Mouse (Mus musculus) inflammation-experienced regulatory T-cells, adult 6 months (primary cell): ENCODE measurements around the gene She. TPM values are rescaled to one million over a fixed set of nuclear protein-coding genes. Genes with fewer than 3 reads are reported as not detected.
"Not testable (repeated sequence)": the region's sequence is repeated elsewhere in the genome, so short reads cannot be mapped to it uniquely, and the experiment has no call there.

Experiments used
- ATAC-seq: one replicate; pipeline ENCODE4 v1.8.0; 2017
- polyA plus RNA-seq, 3 experiments: library from polyadenylated mRNA; unstranded; fragments of 100-300 nt; shearing (Covaris generic); gene quantifications; one replicate each; pipeline ENCODE4 v1.2.1; 2017

The She gene
- polyA plus RNA-seq, 3 experiments from 2014 or later, result 3.3 to 10.1 (median 9.1) TPM

DNA sequence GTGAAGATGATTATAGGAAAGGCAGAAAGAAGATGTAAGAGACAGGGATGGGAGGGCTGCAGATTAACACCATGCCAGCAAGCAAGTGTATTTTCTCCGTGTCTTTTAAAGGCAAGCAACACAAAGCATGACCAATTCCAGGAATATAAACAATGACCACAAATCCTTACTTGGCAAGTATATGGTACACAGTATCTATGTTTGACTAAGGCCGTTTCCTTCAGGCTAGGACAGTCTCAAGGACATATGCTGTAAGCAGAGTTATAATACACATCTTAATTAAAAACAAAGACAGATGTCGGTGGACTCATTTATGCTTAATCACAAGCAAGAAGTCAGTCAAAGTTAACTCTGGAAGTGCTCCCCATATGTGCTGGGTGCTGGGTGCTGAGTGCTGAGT lies 12.6 kb upstream of the She start:
- no peak for ATAC-seq

DNA sequence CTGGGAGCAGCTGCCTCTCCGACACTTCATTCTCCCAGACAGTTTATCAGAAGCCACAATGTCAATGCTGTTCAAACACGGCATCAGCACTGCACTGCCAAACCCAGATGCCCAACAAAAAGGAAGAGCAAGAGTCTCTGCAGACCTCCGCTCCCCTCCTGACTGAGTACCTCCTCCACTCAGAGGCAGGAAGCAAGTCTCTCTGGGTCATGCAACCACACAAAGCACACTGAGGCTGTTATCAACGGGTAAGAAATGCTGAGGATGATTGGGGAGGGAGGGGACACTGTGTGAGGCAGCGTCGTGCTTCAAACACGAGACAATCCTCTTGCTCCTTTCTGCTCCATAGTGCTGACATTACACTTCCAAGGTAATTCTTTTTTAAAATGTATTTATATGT lies 11.3 kb upstream of the She start:
- ATAC-seq, result peak; percentile 78

DNA sequence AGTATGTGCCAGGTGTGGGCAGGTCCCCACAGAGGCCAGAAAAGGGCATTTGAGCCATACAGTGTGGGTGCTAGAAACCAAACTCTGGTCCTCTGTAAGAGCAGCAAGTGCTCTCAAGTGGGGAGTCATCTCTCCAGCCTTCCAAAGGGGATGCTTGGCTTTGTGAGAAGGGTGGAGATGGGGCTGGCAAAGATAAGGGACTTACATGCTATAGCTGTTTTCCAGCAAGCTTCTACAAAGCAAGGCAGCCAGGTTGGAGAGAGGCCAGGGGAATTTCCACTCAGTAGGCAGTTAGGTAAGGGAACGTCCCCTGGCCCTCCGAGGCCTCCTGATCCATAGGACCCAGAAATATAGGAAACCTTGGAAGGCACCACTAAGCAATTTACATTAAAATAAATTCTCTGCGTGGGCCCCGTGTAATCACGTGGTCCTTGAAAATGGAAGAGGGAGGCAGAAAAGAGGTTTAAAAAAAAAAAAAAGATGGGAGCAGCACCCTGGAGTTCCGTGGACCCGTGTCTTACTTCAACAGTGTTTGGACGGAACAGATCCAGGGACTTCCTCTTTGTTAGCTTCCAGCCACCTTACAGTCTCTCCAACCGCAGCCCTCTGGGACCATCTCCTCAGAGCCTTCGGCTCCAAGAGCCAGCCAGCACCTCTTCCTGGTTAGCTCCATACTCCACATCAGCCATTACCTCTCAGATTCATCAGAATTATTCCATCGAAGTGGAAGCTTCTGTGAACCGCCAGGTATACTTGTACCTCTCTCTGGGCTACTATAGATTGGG lies 10.7 kb upstream of the She start:
- ATAC-seq, result no peak

DNA sequence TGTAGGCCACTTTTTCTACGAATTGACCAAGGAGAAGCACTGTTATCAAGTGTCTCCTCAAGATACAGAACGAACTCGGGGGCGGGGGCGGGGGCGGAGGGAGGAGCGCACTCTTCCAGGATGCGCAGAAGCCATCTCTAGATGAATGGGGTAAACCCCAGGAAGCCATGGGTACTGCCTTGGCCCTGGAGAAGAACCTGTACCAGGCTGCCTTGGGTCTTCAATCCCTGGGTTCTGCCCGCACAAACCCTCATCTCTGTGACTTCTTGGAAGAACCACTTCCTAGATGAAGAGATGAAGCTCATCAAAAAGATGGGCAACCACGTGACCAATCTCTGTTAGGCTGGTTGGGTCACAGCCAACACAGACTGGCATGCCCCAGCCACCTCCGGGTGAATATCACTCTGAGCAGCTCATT lies 10.1 kb upstream of the She start:
- peak; percentile 65 for ATAC-seq

DNA sequence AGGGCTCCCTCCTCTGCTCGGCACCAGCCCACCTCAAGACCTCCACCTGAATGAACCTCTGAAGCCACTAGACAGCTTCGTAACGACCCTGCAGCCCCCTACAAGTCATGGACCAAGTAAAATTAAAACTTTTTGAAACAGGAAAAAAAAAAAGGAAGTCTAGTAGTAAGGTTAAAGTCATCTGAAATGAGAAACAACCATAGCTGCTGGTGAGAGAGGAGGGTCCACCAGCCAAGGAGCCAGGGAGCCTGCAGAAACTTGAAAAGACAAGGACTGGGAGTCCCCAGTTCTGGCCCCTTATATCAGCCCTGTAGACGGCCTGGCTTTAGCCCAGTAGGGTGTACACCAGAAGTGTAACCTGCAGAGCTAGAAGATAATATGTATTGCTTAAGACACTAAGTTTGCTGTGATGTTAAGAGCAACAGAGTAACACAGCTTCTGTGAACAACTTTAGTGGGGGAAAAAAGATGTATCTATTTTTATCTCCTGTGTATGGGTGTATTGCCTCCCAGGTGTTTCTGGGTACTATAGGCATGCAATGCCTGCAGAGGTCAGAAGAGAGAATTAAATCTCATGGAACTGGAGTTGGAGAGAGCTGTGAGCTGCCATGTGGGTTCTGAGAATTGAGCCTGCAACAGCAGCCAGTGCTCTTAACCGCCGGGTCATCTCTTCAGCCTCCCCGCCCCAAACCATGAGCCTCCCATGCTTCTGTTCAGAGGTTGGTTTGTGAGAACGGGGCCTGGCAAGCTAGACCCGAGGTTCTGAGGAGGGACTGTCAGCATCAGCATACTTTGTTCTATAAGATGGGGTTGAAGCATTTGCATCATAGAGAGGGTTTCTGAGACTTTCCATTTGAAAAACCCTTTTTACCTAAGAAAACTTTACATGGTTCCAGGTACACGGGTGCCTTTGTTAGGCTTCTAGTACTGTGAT lies 9.4 kb upstream of the She start:
- no peak for ATAC-seq

DNA sequence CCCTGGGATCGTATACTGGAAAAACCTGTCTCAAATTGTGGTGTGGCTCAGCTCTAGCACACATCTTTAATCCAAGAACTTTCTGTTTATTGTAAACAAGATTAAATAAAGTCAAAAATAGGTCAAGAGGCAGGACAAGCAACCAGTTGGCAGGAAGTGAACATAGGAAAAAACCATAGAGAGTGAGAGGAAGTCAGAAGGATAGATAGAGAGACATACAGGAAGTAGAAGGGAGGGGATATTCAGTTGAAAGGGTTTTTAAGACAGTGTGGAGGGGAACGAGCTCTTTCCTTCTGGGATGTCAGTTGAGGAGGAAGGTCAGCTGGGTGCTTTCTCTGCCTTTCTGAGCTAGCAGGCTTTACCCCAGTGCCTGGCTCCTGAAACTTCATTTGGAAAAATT lies 7.6 kb upstream of the She start:
- ATAC-seq, result peak; percentile 36

DNA sequence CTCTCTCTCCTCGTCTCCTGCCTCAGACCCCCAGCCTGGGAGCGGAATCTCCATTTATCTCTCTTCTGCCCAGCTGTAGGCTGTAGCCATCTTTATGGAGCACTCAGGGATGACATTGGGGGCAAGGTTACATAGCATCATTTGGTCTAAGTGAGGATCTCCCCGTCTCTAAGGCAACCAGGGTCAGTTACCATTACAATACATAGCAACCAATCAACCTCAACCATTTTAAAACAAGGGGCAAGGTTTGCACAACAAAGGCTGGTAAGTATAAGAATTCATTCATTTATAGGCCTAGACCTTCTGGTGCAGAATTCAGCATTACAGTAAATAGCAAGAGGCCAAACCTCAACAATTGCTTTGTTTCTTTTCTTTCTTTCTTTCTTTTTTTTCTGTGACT lies 4.9 kb upstream of the She start:
- no peak for ATAC-seq

DNA sequence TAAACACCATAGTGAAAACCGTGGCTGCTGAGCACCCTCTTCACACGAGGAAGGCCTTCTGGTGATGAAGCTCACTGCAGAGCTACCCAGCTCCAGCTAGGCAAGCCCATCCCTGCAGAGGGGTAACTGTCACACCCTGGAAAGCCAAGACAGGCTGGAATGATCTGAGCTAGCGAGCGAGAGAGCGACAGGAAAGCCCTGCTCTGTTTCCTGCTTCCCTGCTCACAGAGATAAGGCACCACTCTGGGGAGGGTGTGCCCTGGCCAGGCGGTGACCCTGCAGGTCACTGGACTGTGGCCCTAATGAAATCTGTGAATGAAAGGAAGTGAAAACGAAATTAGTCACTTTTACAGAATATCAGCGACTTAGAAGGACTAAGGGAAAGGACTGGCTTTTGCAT lies 4.2 kb downstream of the She start:
- no peak for ATAC-seq

DNA sequence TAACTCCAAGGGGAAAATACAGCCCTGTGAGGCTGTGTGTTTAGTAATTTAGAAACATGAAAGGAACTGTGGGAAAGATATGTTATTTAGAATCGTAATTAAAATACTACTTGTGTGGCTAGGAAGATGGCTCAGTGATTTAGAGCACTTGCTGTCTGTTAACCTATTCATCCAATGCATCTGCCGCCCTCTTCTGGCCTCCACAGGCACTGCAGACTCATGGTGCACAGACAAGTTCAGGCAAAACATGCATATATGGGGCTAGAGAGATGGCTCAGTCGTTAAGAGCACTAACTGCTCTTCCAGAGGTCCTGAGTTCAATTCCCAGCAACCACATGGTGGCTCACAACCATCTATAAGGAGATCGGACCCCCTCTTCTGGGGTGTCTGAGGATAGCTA lies 11.1 kb downstream of the She start:
- no peak for ATAC-seq

DNA sequence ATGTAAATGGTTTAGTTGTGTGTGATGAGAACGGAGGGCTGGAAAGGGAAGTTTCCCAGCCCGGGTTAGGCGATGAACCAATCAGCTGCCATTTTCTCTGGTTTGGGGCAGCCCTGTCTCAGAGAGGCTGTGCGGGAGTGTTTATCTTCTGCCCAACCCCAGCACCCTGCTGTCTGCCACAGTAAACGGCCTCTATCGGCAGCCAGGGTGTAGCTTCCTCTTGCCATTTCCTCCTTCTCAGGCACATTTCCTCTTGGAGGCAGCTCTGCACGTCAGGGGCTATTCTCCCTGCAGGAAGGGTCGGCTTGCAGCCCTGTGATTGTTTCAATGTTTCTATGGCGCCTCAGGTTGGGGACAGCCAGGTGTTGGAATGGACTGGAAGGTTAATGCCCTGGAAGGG lies 12.0 kb downstream of the She start:
- peak; percentile 58 for ATAC-seq

DNA sequence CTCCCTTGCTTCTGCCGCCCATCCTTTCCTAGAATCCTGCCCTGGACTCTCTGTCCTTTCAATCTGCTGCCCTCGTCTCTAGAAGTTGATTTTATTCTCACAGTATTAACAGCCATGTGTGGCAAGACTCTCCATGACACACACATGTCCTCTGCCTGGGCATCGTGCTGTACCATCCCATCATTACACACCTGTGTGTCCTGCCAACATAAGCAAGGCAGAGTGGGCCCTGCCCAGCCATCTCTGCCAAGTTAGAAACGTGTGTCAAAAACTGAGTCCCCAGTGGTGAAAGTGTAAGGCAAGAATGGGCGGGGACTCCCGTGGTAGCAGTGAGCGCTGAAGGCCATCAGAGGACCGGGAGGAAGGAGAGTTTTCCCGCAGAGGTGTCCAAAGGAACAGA lies 14.6 kb downstream of the She start:
- ATAC-seq, result no peak

DNA sequence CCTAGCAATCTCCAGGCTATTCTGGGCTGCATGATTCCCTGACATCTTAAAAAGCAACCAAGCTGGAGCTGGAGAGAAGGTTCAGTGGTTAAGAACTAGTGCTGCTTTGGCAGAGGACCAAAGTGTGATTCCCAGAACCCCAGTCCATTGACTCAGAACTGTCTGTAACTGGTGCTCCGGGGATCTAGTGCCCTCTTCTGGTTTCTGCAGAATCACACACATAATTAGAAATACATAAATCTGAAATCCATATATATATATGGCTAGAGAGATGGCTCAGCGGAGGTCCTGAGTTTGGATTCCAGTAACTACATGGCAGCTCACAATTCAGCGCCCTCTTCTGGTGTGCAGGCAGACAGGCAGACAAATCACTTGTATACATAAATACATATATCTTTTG lies 16.0 kb downstream of the She start:
- ATAC-seq, result no peak

DNA sequence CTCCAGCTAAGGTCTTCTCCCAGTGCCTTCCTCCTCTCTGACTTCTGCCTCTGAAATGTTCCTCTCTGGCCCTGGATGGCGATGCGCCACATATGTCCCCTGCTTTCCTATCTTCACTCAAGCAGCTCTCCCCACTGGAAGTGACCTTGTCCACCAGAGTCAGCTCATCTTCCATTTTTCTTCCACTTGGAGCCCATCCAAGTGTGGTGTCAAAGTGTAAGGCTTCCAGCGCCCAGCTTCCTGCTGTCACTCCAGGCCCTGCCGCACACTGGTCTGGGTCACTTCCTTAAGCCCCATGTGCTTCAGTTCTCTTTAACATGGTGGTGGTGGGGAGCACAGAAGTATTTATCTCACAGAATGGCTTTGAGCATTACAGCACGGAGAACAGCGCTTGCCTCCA lies 16.4 kb downstream of the She start:
- no peak for ATAC-seq

DNA sequence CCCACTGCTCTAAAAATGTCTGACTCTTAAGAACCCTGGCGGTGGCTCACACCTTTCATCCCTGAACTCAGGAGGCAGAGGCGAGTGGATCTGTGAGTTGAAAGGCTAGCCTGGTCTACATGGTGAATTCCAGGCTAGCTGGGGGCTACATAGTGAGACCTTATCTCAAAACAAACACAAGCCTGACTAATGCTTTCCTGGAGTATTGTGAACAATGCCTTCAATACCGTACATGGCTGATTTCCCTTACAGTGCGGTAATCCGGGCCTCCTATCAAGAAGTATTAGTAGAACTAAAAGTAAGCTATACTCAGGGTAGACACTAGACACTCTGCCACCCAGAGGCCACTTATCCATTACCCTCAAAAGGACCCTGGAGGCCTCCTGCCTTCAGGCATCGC lies 16.9 kb downstream of the She start:
- no peak for ATAC-seq

DNA sequence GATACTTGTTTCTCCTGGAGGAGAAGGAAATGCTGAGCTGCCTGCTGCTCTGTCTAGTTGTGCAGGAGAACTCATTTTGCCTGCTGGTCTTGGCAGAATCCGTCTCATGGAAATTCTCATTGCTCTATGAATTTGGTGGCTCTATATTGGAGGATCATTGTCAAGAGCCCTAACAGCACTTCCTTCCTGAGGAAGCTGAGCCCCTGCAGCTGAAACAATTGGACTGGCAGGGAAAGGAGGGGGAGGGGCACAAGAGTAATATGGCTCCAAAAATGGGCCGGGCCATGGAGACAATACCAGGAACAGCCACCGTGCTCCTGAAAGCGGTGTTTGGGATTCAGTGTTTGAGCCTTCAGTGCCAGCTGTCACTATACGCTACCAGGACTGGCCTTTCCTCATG lies 22.6 kb downstream of the She start:
- ATAC-seq, result no peak

DNA sequence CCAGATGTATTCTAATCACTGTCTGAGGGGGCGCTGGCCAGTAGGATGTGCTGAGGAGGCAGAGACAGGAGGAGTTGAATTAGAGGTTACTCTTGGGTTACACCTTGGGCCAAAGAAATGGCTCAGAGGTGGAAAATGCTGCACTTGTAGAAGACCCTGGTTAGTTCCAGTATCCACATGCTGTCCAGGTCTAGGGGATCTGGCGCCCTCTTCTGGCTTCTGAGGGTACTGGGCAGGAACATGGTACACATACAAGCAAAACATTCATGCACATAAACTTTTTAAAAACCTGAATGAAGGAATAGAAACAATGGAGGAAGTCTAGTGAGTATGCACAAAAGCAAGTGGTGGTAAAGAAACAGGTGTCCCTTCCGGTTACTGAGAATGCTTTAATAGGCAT lies 26.2 kb downstream of the She start:
- ATAC-seq, result no peak

DNA sequence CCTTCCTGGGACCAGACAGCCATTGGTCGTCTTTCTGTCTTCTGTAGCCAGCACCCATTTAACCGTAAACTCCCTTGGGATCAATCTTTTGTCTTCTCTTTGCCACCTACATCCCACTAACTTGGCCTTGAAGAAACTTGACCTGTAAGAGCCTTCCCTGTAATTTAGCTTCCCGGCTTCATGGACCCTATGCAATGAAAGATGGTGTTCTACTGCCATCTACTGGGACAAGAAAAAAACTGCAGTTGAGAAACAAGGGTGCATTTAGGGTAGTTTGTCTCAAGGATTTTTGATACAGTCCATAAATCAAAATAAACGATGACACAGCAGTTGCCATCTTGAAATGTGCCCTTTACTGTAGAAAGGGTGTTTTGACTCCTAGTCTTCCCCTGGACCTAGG lies 27.0 kb downstream of the She start:
- ATAC-seq, result no peak

DNA sequence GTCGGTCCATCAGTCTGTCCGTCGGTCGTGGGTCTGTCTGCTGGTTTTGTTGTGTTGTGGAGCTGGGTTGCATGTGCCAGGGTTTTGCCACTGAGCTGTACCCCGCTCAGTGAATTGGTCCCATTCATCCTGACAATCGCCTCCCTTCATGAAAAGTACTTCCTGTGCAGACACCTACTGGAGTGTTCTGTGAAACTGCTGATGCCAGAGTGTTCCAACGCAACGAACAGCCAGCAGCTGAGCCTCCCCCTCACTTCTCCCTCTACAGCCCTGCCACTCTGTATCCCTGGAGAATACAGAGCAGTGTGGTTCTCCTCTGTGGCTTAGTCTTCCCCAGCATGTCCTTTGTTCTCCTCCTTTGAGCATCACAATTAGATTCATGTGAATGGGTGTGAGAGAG lies 27.7 kb downstream of the She start:
- no peak for ATAC-seq

DNA sequence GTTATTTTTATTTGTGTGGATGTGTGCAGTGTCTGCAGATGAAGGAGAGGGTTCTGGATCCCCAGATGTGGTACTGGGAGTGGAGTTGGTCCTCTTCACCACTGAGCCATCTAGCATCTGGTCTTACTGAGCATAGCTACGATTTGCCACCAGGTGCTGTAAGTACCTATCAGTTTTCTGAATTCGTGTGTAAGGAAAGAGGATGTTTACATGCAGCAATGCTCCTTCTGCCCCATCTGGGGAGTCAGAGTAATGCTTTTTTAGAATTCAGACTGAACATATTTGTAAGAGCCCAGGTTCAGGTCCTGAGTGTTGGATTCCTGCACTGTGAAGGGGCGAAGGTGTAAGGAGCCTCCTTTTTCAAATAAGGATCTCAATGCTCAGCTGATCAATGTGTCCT lies 28.8 kb downstream of the She start:
- peak; percentile 16 for ATAC-seq

DNA sequence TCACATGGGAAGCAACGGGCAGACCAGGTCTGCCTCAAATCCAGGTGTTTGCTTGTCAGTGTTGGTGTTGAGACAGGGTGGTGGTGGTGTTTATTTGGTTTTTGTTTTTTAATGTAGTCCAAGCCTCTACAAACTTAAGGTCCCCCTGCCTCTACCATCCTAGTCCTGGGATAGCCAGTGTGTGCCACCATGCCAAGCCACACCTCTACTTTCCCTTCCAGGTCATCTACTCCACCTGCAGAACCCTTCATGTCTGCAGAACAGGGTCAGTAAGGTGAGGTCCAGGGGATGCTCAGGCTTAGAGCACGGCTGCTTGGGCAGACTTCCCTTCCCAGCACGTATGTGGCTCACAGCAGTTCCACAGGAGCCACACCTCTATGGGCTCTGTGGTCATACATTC lies 29.2 kb downstream of the She start:
- no peak for ATAC-seq

DNA sequence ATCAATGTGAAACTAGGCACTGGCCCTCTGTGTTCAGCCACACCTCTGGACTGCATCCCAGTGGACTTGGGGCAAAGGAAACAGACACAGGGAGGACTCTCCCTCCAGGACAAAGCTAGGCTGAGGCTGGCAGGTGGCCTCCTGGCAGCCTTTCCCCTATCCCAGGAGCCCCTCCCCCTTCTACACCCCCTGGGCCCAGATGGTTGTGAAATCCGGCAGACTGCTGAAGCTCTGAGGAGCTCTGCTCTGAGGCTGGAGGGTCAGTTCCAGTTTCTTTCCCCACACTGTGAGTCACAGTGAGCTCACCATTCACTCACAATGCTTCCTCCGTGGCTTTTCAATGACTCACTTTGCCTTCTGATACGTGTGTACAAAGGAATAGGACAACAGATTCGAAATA lies 29.9 kb downstream of the She start:
- no peak for ATAC-seq

DNA sequence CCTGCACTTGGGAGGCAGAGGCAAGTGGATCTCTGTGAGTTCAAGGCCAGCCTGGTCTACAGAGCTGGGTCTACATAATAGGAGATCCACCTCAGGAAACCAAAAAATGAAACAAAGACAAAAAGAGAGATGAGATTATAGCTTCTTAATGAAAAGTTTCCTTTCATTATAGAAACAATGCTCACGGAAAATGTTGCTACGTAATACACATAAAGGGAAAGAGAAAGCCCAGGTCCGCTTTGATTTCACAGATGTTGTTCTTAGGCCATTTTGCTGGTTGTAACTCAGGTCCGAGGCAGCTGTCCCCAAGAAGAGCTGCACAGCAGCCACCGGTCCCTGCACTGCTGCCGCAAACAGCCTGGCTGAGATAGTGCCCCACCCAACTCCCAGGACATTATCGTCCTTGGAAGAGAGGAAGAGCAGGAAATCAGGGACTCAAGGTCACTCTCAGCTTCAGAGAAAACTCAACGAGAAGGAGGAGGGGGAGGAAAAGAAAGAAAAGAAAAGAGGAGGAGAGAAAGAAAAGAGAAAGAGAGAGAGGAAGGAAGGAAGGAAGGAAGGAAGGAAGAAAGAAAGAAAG lies 31.1 kb downstream of the She start:
- peak; percentile 12 for ATAC-seq

DNA sequence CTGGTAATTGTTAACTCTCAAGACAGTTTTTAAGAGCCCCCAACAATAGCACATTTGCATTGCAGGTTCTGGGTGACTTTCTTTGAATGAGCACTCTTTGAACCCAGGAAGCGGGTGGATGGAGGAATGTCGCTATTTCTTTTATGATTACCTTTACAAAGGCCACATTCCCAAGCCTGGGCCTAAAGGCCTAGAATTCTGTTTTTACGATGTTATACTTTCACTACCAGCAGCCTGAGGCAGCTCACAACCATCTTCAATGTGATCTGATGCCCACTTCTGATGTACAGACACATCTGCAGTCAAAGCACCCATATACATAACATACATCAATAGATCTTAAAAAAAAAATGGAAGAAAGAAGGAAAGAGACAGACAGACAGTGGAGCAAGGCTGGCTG lies 32.1 kb downstream of the She start:
- ATAC-seq, result not testable (repeated sequence)
